Mouse (Mus musculus) heart, adult 2 months (tissue): Measurements from ENCODE around the gene Ptch1.

Source experiments
- CTCF ChIP-seq: fragments of 200-600 bp; IDR thresholded peaks from 2 replicates; pipeline ENCODE4 v1.8.1; 2022; ENCODE audit warnings: antibody characterized with exemption, mild to moderate bottlenecking, moderate library complexity
- EP300 ChIP-seq: fragments of 200-500 bp; IDR thresholded peaks from 2 replicates; pipeline ENCODE4 v1.6.1; 2011; ENCODE audit warnings: low read depth, low read length, control low read depth; ENCODE audit not compliant: insufficient read depth
- POLR2A ChIP-seq: fragments of 200-500 bp; IDR thresholded peaks from 2 replicates; pipeline ENCODE4 v1.6.1; 2011; ENCODE audit warnings: mild to moderate bottlenecking, low read depth, low read length, control low read depth; ENCODE audit not compliant: insufficient read depth

GRCm38 (mm10) chr13:63544967-63545253 is 28.5 kb downstream of the Ptch1 start:
- TF ChIP-seq CTCF (no peak), EP300 (no peak), POLR2A (no peak)
